Mouse (Mus musculus) embryonic fibroblast, embryonic 13.5 days (primary cell): ENCODE measurements around the gene Mrpl16. TPM values are rescaled to one million over a fixed set of nuclear protein-coding genes. Genes with fewer than 3 reads are reported as not detected.

Experiments
- H3K27ac ChIP-seq: 2 replicates; pipeline ENCODE4 v1.5.1; 2012; ENCODE audit warnings: low read length, control low read depth, inconsistent platforms; ENCODE audit not compliant: insufficient read depth
- H3K4me1 ChIP-seq: 2 replicates; pipeline ENCODE4 v1.6.1; 2011; ENCODE audit warnings: low read length; ENCODE audit not compliant: control insufficient read depth, insufficient read depth
- H3K4me3 ChIP-seq: 2 replicates; pipeline ENCODE4 v1.5.1; 2011; ENCODE audit warnings: mild to moderate bottlenecking, control low read depth, low read length; ENCODE audit not compliant: insufficient read depth
- CTCF ChIP-seq: IDR thresholded peaks from 2 replicates; pipeline ENCODE4 v1.5.1; 2011; ENCODE audit warnings: mild to moderate bottlenecking, control low read depth, low read length, moderate library complexity, borderline replicate concordance; ENCODE audit not compliant: insufficient read depth
- POLR2A ChIP-seq: IDR thresholded peaks from 2 replicates; pipeline ENCODE4 v1.6.1; 2011; ENCODE audit warnings: low read depth, mild to moderate bottlenecking, control low read depth, low read length, moderate library complexity
- polyA plus RNA-seq: library from polyadenylated mRNA; stranded (reverse); fragments of >200 nt; gene quantifications from 2 replicates; pipeline ENCODE4 v1.2.4, GENCODE M21; 2011; ENCODE audit warnings: low read depth; ENCODE audit not compliant: missing spikeins, insufficient read length

Gene Mrpl16
- polyA plus RNA-seq, 1 experiment, result 29.2 TPM

DNA sequence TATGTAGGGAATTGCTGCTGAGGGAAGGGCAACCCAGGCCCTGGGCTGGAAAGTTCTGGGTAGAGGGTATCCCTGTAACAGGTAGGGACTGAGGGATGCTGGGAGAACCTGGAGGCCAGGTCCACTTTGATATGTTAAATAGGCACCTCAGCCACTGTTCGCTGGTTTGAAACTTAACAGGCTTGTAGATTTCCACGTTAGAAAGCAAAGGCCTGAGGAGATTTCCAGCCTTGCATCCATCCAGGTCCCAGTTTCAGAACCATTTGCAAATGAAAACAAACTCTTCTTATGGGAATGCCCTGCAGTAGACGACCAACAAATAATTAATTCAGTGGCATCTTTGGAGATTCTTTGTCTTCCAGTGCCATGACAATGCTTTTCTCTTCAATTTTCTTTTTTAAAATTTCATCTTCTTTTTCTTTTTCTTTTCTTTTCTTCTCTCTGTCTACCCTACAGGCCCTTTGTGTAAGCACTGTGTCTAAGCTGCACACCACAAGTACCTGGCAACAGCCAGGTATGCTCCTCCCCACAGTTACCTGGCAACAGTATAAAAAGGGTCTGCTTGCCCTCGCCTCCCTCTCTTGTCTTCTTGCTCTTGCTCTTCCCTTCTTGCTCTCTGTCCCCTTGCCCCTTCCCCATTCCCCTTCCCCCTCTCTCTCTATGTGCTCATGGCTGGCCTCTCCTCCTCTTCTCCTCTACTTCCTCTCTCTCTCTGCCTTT, 53.3 kb downstream of the Mrpl16 start:
- Histone ChIP-seq H3K4me3 (no peak overlapping the region), H3K27ac (no peak overlapping the region), H3K4me1 (no peaks in the 10 kb centered on the region)
- no peak for TF ChIP-seq POLR2A
- TF ChIP-seq CTCF, result no peak

Other genes with a start within 250 kb of the Mrpl16 start
- 0.43 and 1.0 TPM in 2 replicates for gene Ms4a4d, start 233.6 kb upstream of the Mrpl16 start, polyA plus RNA-seq
- 0.67 and 2.2 TPM in 2 replicates for gene Ms4a6d, start 165.5 kb upstream of the Mrpl16 start, polyA plus RNA-seq
- not detected in 2 replicates for gene Ms4a2, start 146.7 kb upstream of the Mrpl16 start, polyA plus RNA-seq
- gene Ms4a3, start 129.5 kb upstream of the Mrpl16 start, polyA plus RNA-seq, result not detected in 2 replicates
- gene Oosp2, start 109.8 kb upstream of the Mrpl16 start, polyA plus RNA-seq, result not detected in 2 replicates
- gene Oosp1, start 79.2 kb upstream of the Mrpl16 start, polyA plus RNA-seq, result not detected in 2 replicates
- gene Oosp3, start 73.3 kb upstream of the Mrpl16 start, polyA plus RNA-seq, result not detected in 2 replicates
- not detected in 2 replicates for gene Gif, start 22.8 kb upstream of the Mrpl16 start, polyA plus RNA-seq
- gene Stx3, start 49.0 kb downstream of the Mrpl16 start, polyA plus RNA-seq, result 10.4 and 14.8 TPM in 2 replicates
- gene Olfr1417, start 68.8 kb downstream of the Mrpl16 start, polyA plus RNA-seq, result not detected in 2 replicates
- not detected in 2 replicates for gene Olfr1418, start 90.7 kb downstream of the Mrpl16 start, polyA plus RNA-seq
- not detected in 2 replicates for gene Olfr1419, start 104.7 kb downstream of the Mrpl16 start, polyA plus RNA-seq
- not detected in 2 replicates for gene Olfr1420, start 116.2 kb downstream of the Mrpl16 start, polyA plus RNA-seq
- 23.5 and 26.1 TPM in 2 replicates for gene Patl1, start 142.0 kb downstream of the Mrpl16 start, polyA plus RNA-seq
- 49.4 and 54.4 TPM in 2 replicates for gene Osbp, start 195.6 kb downstream of the Mrpl16 start, polyA plus RNA-seq